Comparison of ENCODE assay signal across 14 mouse cellular contexts in genomic region chr6:146195854-146196457, GRCm38 (mm10).
A peak's percentile ranks its signal among the peaks of the same experiment; 100 is the strongest.
DNase-seq lines count a peak whose midpoint lies in the region; ATAC-seq and TF ChIP-seq lines count a peak whose summit lies in the region.
"Had no signal": no experiment of that assay in that cellular context is flagged by ENCODE, and none has a peak within 500 bp of the region (broad histone marks: within the 10 kb centered on the region; RNA-seq: fewer than 3 reads in every experiment).

No protein-coding gene starts in this region.

- WGBS in liver, postnatal 0 days (ENCODE audit: insufficient replicate concordance), result 66% methylated on average over 7 of the region's 7 CpGs
- 74% methylated on average over 7 of the region's 7 CpGs for WGBS in liver, embryonic 11.5 days

- no peak for TF ChIP-seq CTCF in liver, postnatal 0 days (IDR thresholded peaks at IDR 0.05; ENCODE audit: low read depth)

- no peaks in the 10 kb centered on the region for H3K27me3 ChIP-seq in liver, postnatal 0 days (ENCODE audit: insufficient read depth, low read length)
- no peaks in the 10 kb centered on the region for H3K27me3 ChIP-seq in liver, embryonic 11.5 days (replicated peaks; ENCODE audit: control insufficient read depth, insufficient read depth, low read length)
- H3K27me3 ChIP-seq: megakaryocyte, embryonic 14.5 days had no signal

- H3K9me3 ChIP-seq in liver, postnatal 0 days (ENCODE audit: low read length), result no peaks in the 10 kb centered on the region
- no peaks in the 10 kb centered on the region for H3K9me3 ChIP-seq in liver, embryonic 11.5 days (ENCODE audit: control insufficient read depth, low read length)

- no peak overlapping the region for H3K9ac ChIP-seq in liver, postnatal 0 days (replicated peaks)
- H3K9ac ChIP-seq in liver, embryonic 11.5 days (ENCODE audit: low read depth, low read length), result no peak overlapping the region

- peaks cover 23% of the 10 kb centered on the region for H3K36me3 ChIP-seq in liver, postnatal 0 days (replicated peaks; ENCODE audit: insufficient read depth, low read length)
- no peaks in the 10 kb centered on the region for H3K36me3 ChIP-seq in liver, embryonic 11.5 days (ENCODE audit: control insufficient read depth, insufficient read depth, low read length)
- H3K36me3 ChIP-seq: forebrain, embryonic 10.5 days had no signal

- DNase-seq in liver, postnatal 0 days, result peak; percentile 6
- DNase-seq in liver, embryonic 11.5 days (ENCODE audit: low spot score), result no peak
- peak; percentile 11 for DNase-seq in NIH3T3 (ENCODE audit: low read depth)
- peak; percentile 58 to 74 for DNase-seq in adrenal gland, postnatal 36 days
- no peak for DNase-seq in thymus, postnatal 0 days (ENCODE audit: low spot score)
- DNase-seq: cerebellum, postnatal 36 days; gastrocnemius, postnatal 25 days; right cerebral cortex, postnatal 14 days had no signal

- H3K27ac ChIP-seq in liver, postnatal 0 days (ENCODE audit: low read depth), result no peak overlapping the region
- no peak overlapping the region for H3K27ac ChIP-seq in liver, embryonic 11.5 days (ENCODE audit: low read depth, low read length)
- H3K27ac ChIP-seq: forebrain, embryonic 10.5 days had no signal

- H3K4me2 ChIP-seq in liver, postnatal 0 days (ENCODE audit: low read depth, low read length), result no peak overlapping the region
- no peak overlapping the region for H3K4me2 ChIP-seq in liver, embryonic 11.5 days

- no peak for ATAC-seq in liver, postnatal 0 days
- ATAC-seq in liver, embryonic 11.5 days (replicated peaks; ENCODE audit: low FRiP score), result no peak
- peak; percentile 60 for ATAC-seq in megakaryocyte progenitor cell, adult 5-6 weeks (replicated peaks; ENCODE audit: poor library complexity)
- ATAC-seq in erythroid progenitor cell, adult 5-6 weeks (replicated peaks; ENCODE audit: low FRiP score, poor library complexity, severe bottlenecking), result no peak
- ATAC-seq: inflammation-experienced regulatory T-cells, adult 6 months; midbrain, embryonic 16.5 days had no signal

- no peak overlapping the region for H3K4me3 ChIP-seq in liver, postnatal 0 days (ENCODE audit: low read depth, low read length)
- no peak overlapping the region for H3K4me3 ChIP-seq in liver, embryonic 11.5 days (ENCODE audit: low read depth, low read length)
- H3K4me3 ChIP-seq: forebrain, embryonic 10.5 days; megakaryocyte, embryonic 14.5 days had no signal

- H3K4me1 ChIP-seq in liver, postnatal 0 days (ENCODE audit: insufficient read depth), result no peaks in the 10 kb centered on the region
- no peaks in the 10 kb centered on the region for H3K4me1 ChIP-seq in liver, embryonic 11.5 days (replicated peaks; ENCODE audit: control insufficient read depth, insufficient read depth, low read length)
- H3K4me1 ChIP-seq: forebrain, embryonic 10.5 days had no signal

- no peak for TF ChIP-seq EP300 in liver, postnatal 0 days (IDR thresholded peaks at IDR 0.05; ENCODE audit: low read depth)

Comparison
In these comparisons a context has a peak if more than half of its experiments do, and no peak if none do; other contexts are left out.
1. DNase-seq: peak in liver, postnatal 0 days (single experiment), NIH3T3 (single experiment) and adrenal gland, postnatal 36 days (2 of 2); none in liver, embryonic 11.5 days (single experiment) and thymus, postnatal 0 days (single experiment).